Mouse (Mus musculus) embryonic facial prominence, embryonic 15.5 days (tissue): Measurements from ENCODE around the gene Yars2. TPM values are rescaled to one million over a fixed set of nuclear protein-coding genes. Genes with fewer than 3 reads are reported as not detected.

ENCODE experiments used
- ATAC-seq: fragments of 200-750 bp; cut with Nextera tagmentation; 2 replicates; pipeline ENCODE4 v1.8.0; 2017; ENCODE audit warnings: low read depth, moderate TSS enrichment; ENCODE audit not compliant: insufficient number of reproducible peaks, low FRiP score, low TSS enrichment
- H3K27ac ChIP-seq: fragments of 300-500 bp; sonication (generic); replicated peaks from 2 replicates; pipeline ENCODE4 v1.5.1; 2015; ENCODE audit warnings: mild to moderate bottlenecking, inconsistent platforms
- H3K27me3 ChIP-seq: fragments of 300-500 bp; sonication (generic); 2 replicates; pipeline ENCODE4 v1.6.1; 2015; ENCODE audit warnings: inconsistent platforms
- H3K36me3 ChIP-seq: fragments of 300-500 bp; sonication (generic); 2 replicates; pipeline ENCODE4 v1.6.1; 2015; ENCODE audit warnings: mild to moderate bottlenecking, inconsistent platforms
- H3K4me1 ChIP-seq: fragments of 300-500 bp; sonication (generic); 2 replicates; pipeline ENCODE4 v1.6.1; 2015; ENCODE audit warnings: inconsistent platforms
- H3K4me2 ChIP-seq: fragments of 300-500 bp; sonication (generic); replicated peaks from 2 replicates; pipeline ENCODE4 v1.6.1; 2015; ENCODE audit warnings: mild to moderate bottlenecking, inconsistent platforms
- H3K4me3 ChIP-seq: fragments of 300-500 bp; sonication (generic); replicated peaks from 2 replicates; pipeline ENCODE4 v1.5.1; 2015; ENCODE audit warnings: mild to moderate bottlenecking, inconsistent platforms
- H3K9ac ChIP-seq: fragments of 300-500 bp; sonication (generic); 2 replicates; pipeline ENCODE4 v1.6.1; 2015; ENCODE audit warnings: inconsistent platforms
- H3K9me3 ChIP-seq: fragments of 300-500 bp; sonication (generic); replicated peaks from 2 replicates; pipeline ENCODE4 v1.6.1; 2016; ENCODE audit warnings: inconsistent platforms
- WGBS: fragments of 180-500 bp; shearing (Covaris S2); methylation state at CpG from one replicate; pipeline ENCODE4 v1.1.7; 2015; 5-methylcytosine and 5-hydroxymethylcytosine counted together
- polyA plus RNA-seq: library from polyadenylated mRNA; unstranded; fragments of >200 nt; fragmentation: Nextera tagmentation; extraction: Ambion mirVana; gene quantifications from 2 replicates; pipeline ENCODE4 v1.2.1, GENCODE M21; 2015

Yars2 gene
- polyA plus RNA-seq: 31.0 and 33.0 TPM in 2 replicates

DNA sequence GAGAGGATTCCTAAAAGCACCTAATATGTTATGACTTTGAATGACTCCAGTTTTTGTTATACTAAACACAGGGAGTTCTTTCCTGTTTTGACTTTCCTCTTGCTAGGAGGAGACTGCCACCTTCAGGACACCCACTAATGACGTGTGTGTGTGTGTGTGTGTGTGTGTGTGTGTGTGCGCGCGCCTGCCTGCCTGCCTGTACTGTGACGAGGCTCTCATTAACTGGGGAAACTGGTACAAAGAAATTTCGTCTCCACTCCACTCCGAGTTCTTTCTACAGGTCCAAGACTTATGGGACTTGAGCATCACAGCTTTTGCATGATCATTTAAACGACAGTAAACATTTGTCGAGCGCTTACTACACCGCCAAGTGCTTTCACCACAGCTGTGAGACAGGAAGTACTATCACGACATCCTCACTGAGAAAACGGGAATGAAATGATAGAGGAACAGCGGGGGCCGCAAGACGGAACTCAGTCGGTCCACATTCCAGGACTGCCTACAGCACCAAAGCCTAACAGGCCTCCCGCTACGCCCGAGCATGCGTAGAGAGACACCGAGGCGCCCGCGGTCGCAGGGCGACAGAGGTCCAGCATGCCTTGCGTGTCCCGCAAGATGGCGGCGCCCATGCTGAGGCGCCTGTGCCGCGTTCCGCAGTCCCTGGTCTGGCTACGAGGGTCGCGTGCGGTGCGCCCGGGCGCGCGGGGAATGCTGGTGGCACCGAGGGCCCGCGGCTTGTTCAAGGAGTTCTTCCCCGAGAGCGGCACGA, at the start of gene Yars2:
TSS of gene Yars2 (plus strand) at position 597 of the 769 bp plus-strand sequence.
- Histone ChIP-seq H3K4me1 (peaks cover 5% of the 10 kb centered on the region; the same call in 1 of the 2 replicates), H3K27me3 (no peaks in the 10 kb centered on the region), H3K9me3 (no peaks in the 10 kb centered on the region), H3K36me3 (peaks cover 14% of the 10 kb centered on the region; the same call in 1 of the 2 replicates), H3K9ac (peak within 1 kb of the TSS; percentile 82), H3K4me3 (peak within 1 kb of the TSS; percentile 92), H3K27ac (peak within 1 kb of the TSS; percentile 96), H3K4me2 (peak within 1 kb of the TSS; percentile 83)
- under 1% methylated on average over 50 of the region's 50 CpGs for WGBS
- peak; percentile 98 for ATAC-seq

GRCm38 (mm10) chr16:16253326-16254074, 49.3 kb upstream of the Yars2 start:
- WGBS: 31% methylated on average over 4 of the region's 4 CpGs
- no peaks in the 10 kb centered on the region for H3K4me1 ChIP-seq
- H3K4me3 ChIP-seq: no peak overlapping the region
- no peaks in the 10 kb centered on the region for H3K9me3 ChIP-seq
- H3K36me3 ChIP-seq: no peaks in the 10 kb centered on the region
- no peaks in the 10 kb centered on the region for H3K27me3 ChIP-seq
- H3K4me2 ChIP-seq: no peak overlapping the region
- no peak overlapping the region for H3K27ac ChIP-seq
- ATAC-seq: no peak; the same call in 1 of the 2 replicates
- H3K9ac ChIP-seq: no peak overlapping the region

DNA sequence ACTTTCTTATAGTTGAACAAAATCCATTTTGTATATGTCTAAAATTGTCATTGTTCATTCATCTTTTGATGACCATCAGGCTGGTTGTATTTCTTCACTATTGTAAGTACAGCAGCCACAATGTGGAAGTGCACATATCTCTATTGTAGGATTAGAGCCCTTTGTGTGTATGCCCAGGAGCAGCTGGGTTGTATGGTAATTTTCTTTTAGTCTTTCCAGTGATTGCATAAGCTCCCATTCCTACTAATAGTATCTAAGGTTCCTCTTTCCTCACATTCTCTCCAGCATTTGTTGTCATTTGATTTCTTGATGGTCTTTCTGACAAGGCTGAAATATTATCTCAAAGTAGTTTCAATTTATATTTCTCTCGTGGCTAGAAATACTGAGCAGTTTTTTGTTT, 47.5 kb upstream of the Yars2 start:
- Histone ChIP-seq H3K4me1 (no peaks in the 10 kb centered on the region), H3K4me3 (no peak overlapping the region), H3K9ac (no peak overlapping the region), H3K27me3 (no peaks in the 10 kb centered on the region), H3K9me3 (no peaks in the 10 kb centered on the region), H3K4me2 (no peak overlapping the region), H3K27ac (no peak overlapping the region), H3K36me3 (no peaks in the 10 kb centered on the region)
- WGBS: 53% methylated on average over 1 of the region's 1 CpGs
- no peak for ATAC-seq

GRCm38 (mm10) chr16:16255874-16256273, 46.9 kb upstream of the Yars2 start:
- H3K27ac ChIP-seq: no peak overlapping the region
- 77% methylated on average over 7 of the region's 7 CpGs for WGBS
- no peaks in the 10 kb centered on the region for H3K9me3 ChIP-seq
- ATAC-seq: no peak
- H3K4me2 ChIP-seq: no peak overlapping the region
- no peaks in the 10 kb centered on the region for H3K4me1 ChIP-seq
- H3K9ac ChIP-seq: no peak overlapping the region
- no peaks in the 10 kb centered on the region for H3K36me3 ChIP-seq
- H3K4me3 ChIP-seq: no peak overlapping the region
- H3K27me3 ChIP-seq: no peaks in the 10 kb centered on the region

GRCm38 (mm10) chr16:16256672-16257071, 46.1 kb upstream of the Yars2 start:
- WGBS: 80% methylated on average over 1 of the region's 1 CpGs

GRCm38 (mm10) chr16:16260882-16261281, 41.9 kb upstream of the Yars2 start:
- Histone ChIP-seq H3K9me3 (no peaks in the 10 kb centered on the region), H3K27me3 (no peaks in the 10 kb centered on the region), H3K4me1 (no peaks in the 10 kb centered on the region), H3K4me2 (no peak overlapping the region), H3K27ac (no peak overlapping the region), H3K4me3 (no peak overlapping the region), H3K36me3 (no peaks in the 10 kb centered on the region), H3K9ac (no peak overlapping the region)
- no peak for ATAC-seq
- 89% methylated on average over 5 of the region's 5 CpGs for WGBS

More at GRCm38 (mm10) chr16:16256672-16257071, 46.1 kb upstream of the Yars2 start:
- Histone ChIP-seq H3K4me1 (no peaks in the 10 kb centered on the region), H3K27ac (no peak overlapping the region), H3K27me3 (no peaks in the 10 kb centered on the region), H3K4me3 (no peak overlapping the region), H3K4me2 (no peak overlapping the region), H3K9me3 (no peaks in the 10 kb centered on the region), H3K36me3 (no peaks in the 10 kb centered on the region), H3K9ac (no peak overlapping the region)
- no peak for ATAC-seq

DNA sequence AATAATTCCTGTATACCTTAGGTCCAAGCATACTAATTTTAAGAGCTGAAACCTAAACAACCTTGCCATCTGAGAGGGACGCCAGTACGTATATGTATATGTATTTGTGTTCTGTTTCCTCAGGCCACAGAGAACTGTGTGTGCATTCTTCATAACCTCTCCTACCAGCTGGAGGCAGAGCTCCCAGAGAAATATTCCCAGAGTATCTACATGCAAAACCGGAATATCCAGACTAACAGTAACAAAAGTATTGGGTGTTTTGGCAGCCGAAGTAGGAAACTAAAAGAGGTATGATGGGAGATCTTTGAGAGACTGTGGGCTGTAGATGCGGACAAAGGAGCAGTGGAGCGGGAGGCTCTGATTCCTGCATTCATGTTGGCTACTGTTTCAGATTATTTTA, 41.3 kb upstream of the Yars2 start:
- Histone ChIP-seq H3K4me1 (no peaks in the 10 kb centered on the region), H3K36me3 (no peaks in the 10 kb centered on the region), H3K4me2 (no peak overlapping the region), H3K27ac (no peak overlapping the region), H3K9ac (no peak overlapping the region), H3K27me3 (no peaks in the 10 kb centered on the region), H3K4me3 (no peak overlapping the region), H3K9me3 (no peaks in the 10 kb centered on the region)
- WGBS: 70% methylated on average over 6 of the region's 6 CpGs
- no peak for ATAC-seq

DNA sequence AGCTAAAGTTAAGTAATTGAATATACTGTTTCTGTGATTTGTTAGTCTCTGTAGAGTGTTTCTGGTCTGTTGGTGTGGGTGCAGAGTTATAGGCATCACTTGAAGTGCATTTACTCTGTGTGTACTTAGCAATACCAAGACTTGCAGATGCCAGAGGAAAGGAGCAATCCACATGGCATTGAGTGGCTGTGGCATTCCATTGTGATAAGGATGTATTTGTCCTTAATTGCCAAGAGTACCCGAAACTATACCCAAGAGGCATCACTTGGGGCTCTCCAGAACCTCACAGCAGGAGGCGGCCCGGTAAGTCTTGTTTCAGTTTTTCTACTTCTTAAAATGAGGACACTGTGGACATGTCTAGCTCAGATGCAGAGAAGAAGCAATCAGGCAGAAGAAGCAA, 40.3 kb upstream of the Yars2 start:
- no peaks in the 10 kb centered on the region for H3K27me3 ChIP-seq
- no peaks in the 10 kb centered on the region for H3K9me3 ChIP-seq
- no peaks in the 10 kb centered on the region for H3K36me3 ChIP-seq
- WGBS: 89% methylated on average over 3 of the region's 3 CpGs
- no peak overlapping the region for H3K9ac ChIP-seq
- no peak overlapping the region for H3K4me2 ChIP-seq
- no peak overlapping the region for H3K27ac ChIP-seq
- ATAC-seq: no peak
- no peaks in the 10 kb centered on the region for H3K4me1 ChIP-seq
- no peak overlapping the region for H3K4me3 ChIP-seq

DNA sequence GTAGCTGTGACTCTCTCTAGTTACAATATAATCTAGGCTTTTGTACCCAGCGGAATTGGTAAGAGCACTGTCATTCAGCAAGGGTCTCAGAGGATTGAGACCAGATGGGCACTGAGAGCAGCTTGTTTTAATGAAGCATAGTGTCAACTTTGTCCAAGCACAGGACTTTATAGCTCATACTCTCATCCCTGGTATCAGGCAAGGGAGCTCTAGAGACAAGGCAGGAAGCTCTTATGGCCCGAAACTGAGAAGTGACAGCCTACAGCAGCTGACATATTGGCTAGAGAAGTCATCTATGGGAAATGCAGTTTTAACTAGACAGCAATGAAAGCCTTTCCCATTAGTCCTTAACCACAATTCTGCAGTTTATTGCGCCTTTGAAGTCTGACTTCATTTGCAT, 29.8 kb upstream of the Yars2 start:
- no peak overlapping the region for H3K9ac ChIP-seq
- H3K27ac ChIP-seq: no peak overlapping the region
- no peaks in the 10 kb centered on the region for H3K9me3 ChIP-seq
- 43% methylated on average over 3 of the region's 3 CpGs for WGBS
- H3K4me1 ChIP-seq: no peaks in the 10 kb centered on the region
- no peak overlapping the region for H3K4me2 ChIP-seq
- no peak overlapping the region for H3K4me3 ChIP-seq
- no peaks in the 10 kb centered on the region for H3K27me3 ChIP-seq
- H3K36me3 ChIP-seq: no peaks in the 10 kb centered on the region
- ATAC-seq: no peak

DNA sequence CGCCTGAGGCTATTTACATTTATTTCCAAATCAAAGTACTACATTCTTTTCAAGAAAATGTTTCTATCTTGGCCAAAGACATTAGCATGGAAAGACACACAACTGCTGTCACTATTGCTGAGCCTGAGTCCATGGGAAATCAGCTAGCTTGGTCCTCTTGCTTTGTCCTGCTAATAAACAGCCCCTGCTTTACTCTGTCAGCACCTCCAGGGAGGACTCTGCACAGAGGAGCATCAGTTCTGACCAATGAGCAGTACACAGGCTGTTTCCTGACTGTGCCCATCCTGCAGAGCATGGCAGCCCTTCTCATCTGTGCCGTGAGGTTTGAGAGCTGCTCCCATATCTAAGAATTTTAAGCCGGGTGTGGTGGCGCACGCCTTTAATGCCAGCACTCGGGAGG, 29.0 kb upstream of the Yars2 start:
- Histone ChIP-seq H3K9me3 (no peaks in the 10 kb centered on the region), H3K4me2 (no peak overlapping the region), H3K27ac (no peak overlapping the region), H3K27me3 (no peaks in the 10 kb centered on the region), H3K9ac (no peak overlapping the region), H3K36me3 (no peaks in the 10 kb centered on the region), H3K4me3 (no peak overlapping the region), H3K4me1 (no peaks in the 10 kb centered on the region)
- 80% methylated on average over 6 of the region's 6 CpGs for WGBS
- no peak for ATAC-seq

GRCm38 (mm10) chr16:16303138-16303827, 518 bp downstream of the Yars2 start:
- Histone ChIP-seq H3K4me1 (peaks cover 5% of the 10 kb centered on the region; the same call in 1 of the 2 replicates), H3K36me3 (peaks cover 20% of the 10 kb centered on the region), H3K27ac (peak overlapping the region; percentile 96), H3K4me3 (peak overlapping the region; percentile 92), H3K27me3 (no peaks in the 10 kb centered on the region), H3K9ac (peak overlapping the region; percentile 82), H3K4me2 (peak overlapping the region; percentile 83), H3K9me3 (no peaks in the 10 kb centered on the region)
- WGBS: under 1% methylated on average over 61 of the region's 61 CpGs
- ATAC-seq: peak; percentile 55
